Mouse (Mus musculus): Measurements from ENCODE around the gene Ppm1g.

DNA sequence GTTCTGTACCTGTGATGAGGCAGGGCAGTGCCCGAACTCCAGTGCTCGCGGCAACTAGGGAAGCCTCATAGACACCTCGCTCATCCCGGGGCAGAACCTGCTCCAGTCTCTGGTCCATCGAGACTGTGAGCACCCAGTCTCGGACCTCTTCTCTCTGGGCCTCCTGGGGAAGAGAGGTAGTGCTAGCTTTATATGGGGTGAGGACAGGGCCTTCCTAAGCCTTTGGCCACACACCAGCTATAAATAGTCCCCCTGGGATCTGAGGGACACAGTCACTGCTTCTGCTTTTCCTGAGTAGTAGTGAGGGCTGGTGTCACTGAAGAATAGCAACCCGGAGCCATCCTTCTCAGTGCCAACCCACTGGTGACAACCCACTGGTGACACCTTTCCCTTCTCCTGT, 33.3 kb upstream of the Ppm1g start:
- TF ChIP-seq CTCF (IDR thresholded peaks at IDR 0.05) (no peak), EP300 (IDR thresholded peaks at IDR 0.05) (no peak)
